Mouse (Mus musculus) right cerebral cortex, adult 18-20 months (tissue): ENCODE measurements around the gene Ica1l.
"Not testable (repeated sequence)": the region's sequence is repeated elsewhere in the genome, so short reads cannot be mapped to it uniquely, and the experiment has no call there.

Experiments
- DNase-seq: peaks from one replicate; pipeline ENCODE4 v3.0.0; 2022; ENCODE audit warnings: mixed read lengths

The Ica1l gene

DNA sequence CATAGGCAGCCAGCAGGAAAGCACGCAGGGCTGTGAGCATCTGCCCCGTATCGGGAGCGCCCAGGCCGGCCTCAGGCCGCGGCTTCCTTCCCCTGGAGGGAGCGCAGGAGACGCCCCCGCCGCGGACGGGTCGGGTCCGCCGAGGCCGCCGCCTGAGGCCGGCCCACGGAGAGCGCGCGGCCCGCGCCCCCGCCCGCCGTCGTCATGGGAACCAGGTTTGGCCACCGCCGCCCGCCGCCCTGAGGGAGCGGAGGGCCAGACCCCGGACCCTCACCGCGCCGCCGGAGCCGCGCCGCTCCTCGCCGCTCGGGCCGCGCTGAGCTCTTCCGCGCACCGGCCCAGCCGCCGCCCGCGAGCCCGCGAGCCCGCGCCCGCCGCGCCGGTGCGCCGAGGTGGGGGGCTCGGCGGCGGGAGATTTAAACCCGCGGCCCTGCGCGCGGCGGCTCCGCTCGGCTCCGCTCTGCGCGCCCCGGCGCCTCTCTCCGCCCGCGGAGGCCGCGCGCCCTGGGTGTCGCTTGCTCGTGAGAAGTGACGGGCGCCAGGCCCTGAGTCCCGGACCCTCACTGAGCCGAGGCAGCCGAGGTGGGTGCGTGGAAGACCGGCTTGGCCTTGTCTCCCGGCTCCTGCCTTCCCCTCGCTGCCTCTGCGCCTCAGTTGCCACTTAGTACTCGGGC is at the start of gene Ica1l:
Gene Ica1l (minus strand): TSS at position 389 of the 674 bp plus-strand sequence.
- DNase-seq, result peak; percentile 53

- no peak for DNase-seq
Measured at GRCm38 (mm10) chr1:60076411-60076810, 33.4 kb upstream of the Ica1l start.

DNA sequence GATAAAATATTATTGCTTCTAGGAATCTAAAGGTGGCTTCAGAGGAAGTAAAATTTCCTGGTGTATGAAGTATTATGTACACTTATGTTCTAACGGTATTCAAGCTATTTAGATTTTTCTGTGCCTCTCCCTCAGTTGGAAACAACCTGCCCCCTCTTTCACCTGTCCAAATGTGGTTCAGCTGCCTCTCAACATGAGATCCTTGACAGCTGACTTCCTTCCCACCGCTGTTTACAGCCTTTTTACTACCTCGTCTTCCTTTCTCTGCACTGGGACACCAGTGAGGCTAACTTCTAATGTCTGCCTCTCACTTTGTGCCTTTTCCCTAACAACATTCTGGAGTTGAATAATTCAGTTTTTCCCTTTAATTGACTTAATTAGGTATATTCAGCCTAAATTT is 32.6 kb upstream of the Ica1l start:
- no peak for DNase-seq

DNA sequence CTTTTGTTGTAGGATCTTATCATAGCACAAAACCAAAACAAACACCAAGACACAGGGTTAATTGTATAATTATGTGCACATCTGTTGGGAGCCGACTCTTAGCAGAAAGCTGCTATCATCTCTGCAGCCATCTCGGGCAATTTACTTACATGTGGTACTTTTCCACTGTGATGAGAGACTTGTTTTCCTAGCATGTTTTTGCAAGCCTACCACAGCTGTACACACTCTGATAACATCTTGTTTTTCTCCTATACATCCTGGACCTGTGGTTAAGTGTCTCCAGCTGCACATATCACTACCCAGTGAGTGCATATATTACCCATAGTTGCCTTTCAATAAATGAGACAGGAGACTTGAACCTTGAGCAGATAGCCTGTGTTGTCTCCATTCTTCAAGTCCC is 32.0 kb upstream of the Ica1l start:
- DNase-seq, result no peak

DNA sequence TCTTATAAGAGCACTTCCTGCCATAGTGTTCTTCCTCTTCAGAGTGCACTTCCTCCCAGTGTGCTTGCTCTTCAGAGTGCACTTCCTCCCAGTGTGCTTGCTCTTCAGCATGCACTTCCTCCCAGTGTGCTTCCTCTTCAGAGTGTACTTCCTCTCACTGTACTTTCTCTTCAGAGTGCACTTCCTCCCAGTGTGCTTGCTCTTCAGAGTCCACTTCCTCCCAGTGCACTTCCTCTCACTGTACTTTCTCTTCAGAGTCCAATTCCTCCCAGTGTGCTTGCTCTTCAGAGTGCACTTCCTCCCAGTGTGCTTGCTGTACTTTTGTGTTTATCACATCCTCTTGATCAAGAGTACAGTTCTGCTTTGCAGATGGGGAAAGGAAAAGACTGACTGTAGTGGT is 27.7 kb upstream of the Ica1l start:
- DNase-seq, result not testable (repeated sequence)

DNA sequence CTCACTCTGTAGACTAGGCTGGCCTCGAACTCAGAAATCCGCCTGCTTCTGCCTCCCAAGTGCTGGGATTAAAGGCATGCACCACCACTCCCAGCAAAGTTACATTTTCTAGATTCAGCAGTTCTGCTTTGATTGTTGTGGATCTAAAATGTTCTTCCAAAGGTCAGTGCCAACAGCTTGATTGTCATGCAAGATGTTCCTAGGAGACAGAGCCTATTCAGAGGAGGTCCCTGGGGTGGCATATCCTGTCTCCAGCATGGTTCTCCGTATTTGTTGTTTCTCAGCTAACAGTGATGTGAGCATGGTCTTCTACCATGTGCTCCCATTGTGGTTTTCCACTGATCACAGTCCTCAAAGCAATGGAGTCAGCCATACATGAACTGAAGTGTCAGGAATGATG is 13.3 kb upstream of the Ica1l start:
- DNase-seq, result no peak

DNA sequence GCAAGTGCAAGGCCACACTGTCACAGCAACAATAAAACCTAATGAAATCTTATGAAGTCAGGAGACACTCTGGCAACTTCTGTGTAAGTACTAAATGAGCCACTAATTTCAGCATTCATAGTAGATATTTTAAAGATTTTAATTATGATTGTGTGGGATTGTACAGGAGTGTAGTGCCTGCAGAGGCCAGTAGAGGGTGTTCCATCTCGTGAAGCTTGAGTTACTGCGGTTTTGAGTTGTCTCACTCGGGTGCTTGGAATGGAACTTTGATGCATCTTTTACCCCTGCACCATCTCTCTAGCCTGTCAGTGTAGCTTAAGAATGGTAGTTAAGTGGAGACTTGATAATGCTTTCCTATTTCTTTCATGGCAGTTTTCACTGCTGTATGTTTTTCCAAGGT is 11.7 kb upstream of the Ica1l start:
- DNase-seq, result no peak

GRCm38 (mm10) chr1:60047481-60047880 is 4.5 kb upstream of the Ica1l start:
- not testable (repeated sequence) for DNase-seq

DNA sequence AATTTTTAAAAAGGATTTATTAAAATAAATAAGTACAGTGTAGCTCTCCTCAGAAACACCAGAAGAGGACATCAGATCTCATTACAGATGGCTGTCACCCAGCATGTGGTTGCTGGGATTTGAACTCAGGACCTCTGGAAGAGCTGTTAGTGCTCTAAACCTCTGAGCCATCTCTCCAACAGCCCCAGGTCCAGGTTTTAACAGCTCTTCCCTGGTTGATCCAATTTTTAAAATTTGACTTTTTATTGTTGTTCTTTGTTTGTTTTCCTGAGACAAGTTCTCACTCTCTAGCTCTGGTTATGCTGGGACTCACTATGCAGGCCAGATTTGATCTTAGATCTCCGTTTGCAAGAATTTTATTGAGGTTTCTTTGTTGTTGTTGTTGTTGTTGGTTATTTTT is 1.6 kb upstream of the Ica1l start:
- DNase-seq, result no peak

DNA sequence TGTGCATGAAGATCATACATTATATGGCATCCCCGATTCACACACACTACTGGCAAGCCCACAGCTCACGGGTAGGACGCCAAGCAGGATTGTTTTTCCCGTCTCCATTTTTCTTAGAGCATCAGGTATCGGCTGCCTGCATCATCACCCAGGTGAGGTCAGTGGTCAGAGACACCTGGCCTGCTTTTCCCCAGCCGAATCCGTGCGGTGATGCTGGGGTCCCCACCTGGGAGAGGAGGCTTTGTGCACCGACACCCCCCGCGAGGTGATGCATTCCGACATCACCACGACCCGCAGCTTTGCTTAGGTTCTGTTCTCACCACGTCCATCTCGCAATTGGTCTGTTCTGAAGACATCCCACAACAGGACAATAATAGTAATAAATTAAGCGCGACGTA is 587 bp downstream of the Ica1l start:
- no peak for DNase-seq

DNA sequence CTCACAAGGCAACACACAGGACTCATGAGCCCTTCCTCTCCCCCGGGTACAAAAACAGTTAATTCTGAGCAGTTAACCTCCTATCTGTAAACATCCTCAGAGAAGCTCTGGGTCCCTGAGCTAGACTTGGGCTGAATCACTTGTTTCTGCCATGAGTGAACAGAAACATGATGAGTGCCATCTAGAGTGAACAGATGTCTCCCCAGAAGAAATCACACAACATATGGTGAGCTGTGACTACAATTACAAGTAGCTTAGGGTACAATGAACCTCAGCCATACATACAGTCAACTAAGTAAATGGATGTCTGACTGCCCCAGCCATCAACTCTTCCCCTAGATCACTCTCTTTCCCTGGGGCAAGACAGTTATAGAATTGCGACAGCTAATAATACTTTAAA is 7.9 kb downstream of the Ica1l start:
- DNase-seq, result peak; percentile 71

DNA sequence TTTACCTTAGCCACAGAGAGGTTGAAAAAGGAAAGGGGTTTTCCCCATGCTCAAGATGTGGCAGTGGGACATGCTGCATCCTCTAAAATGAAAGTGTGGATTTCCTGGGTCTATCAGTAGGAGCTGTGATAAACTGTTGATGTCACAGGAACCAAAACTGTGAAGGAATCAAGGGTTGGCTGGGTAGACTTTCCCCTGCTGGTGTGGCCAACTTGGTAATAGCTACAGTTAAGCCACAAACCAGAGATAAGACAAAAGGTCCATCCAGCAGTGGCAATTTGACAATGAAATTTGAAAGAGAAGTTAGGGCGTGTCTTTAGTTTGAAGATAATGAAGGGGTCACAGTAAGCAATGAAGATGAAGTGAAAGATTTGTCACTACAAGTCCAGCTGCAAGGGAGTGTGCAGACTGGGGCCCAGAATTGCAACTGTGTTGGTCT is 25.9 kb downstream of the Ica1l start:
- no peak for DNase-seq

- no peak for DNase-seq
Measured at GRCm38 (mm10) chr1:60016136-60016611, 26.8 kb downstream of the Ica1l start.

- no peak for DNase-seq
Measured at GRCm38 (mm10) chr1:60015511-60015910, 27.5 kb downstream of the Ica1l start.

GRCm38 (mm10) chr1:60013779-60014178 is 29.2 kb downstream of the Ica1l start:
- no peak for DNase-seq

- no peak for DNase-seq
Measured at GRCm38 (mm10) chr1:60008743-60009142, 34.2 kb downstream of the Ica1l start.

GRCm38 (mm10) chr1:60007337-60007736 is 35.6 kb downstream of the Ica1l start:
- DNase-seq, result no peak

- no peak for DNase-seq
Measured at GRCm38 (mm10) chr1:60000319-60000718, 42.7 kb downstream of the Ica1l start.

GRCm38 (mm10) chr1:59997352-59997751 is 45.6 kb downstream of the Ica1l start:
- DNase-seq, result no peak

DNA sequence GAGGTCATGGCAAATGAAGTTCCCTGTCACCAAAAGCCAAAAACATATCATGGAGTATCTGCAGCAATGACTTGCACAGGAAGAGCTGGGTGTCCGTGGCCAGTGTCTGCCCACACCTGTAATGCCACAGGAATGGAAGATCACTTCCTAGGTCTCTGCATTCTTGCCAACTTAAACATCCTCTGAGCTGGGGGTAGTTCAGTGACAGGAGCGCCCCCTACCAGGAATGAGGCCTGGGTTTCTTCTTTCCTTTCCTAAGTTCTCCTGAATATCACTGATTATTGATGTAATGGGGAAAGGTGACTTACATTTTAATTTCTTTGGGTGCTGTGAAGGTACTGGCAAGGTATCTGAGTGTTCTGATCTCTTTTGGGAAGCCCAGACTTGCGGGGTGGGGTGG is 47.3 kb downstream of the Ica1l start:
- no peak for DNase-seq

GRCm38 (mm10) chr1:59987399-59988040 is 55.5 kb downstream of the Ica1l start:
- DNase-seq, result peak; percentile 74

DNA sequence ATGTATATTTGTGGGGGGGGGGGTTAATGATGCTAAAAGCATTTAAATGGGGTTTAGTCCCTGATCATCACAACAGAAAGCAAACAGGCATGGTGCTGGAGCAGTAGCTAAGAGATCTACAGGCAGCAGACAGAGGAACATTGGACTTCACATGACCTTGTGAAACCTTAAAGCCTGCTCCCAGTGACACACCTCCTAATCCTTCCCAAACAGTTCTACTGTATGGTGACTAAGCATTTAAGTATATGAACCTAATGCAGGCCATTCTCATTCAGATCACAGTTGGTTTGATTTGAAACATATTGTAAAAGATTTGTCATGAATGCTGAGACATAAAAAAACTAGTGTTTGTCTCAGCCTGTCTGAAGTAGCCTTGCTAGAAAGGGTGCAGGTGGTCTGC is 56.4 kb downstream of the Ica1l start:
- DNase-seq, result no peak

- no peak for DNase-seq
Measured at GRCm38 (mm10) chr1:59967291-59967690, 75.7 kb downstream of the Ica1l start.

DNA sequence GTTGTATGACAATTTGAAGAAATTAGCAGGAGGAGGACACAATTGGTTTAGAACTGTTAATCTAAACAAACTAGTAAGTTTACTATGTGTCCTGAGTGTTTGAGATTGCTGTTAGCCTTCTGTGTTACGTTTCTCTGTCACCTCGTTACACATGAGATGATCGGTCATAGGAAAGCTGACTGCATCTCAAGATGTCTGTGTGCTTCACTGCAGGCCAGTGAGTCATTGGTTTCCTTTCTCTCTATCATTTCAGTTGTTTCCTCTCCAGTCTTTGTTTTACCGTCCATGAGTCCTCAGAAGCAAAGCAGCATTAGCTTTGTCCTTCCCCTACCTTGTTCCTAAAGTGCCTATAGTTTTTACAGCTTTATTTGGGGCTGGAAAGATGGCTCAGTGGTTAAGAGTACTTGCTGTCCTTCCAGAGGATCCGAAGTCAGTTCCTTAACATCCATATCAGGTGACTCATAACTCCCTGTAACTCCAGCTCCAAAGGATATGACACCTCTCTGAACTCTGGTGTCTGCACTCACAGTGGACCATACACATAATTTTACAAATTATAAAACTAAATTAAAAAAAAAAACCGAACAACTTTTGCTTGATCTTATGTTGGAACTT is 76.7 kb downstream of the Ica1l start:
- no peak for DNase-seq
